Mouse (Mus musculus) stomach, postnatal 0 days (tissue): ENCODE measurements around the gene Abca17.

Experiments
- CTCF ChIP-seq: IDR thresholded peaks from 2 replicates; pipeline ENCODE4 v1.5.1; 2016; ENCODE audit warnings: antibody characterized with exemption, low read depth, mild to moderate bottlenecking, moderate library complexity
- EP300 ChIP-seq: optimal IDR thresholded peaks from 2 replicates; pipeline ENCODE3; 2016; ENCODE audit warnings: antibody characterized with exemption

GRCm38 (mm10) chr17:24283266-24283818 lies 67.5 kb downstream of the Abca17 start:
- no peak for TF ChIP-seq CTCF
- no peak for TF ChIP-seq EP300
